Mouse (Mus musculus) liver, embryonic 11.5 days (tissue): ENCODE data around the gene A630095N17Rik. TPM values are rescaled to one million over a fixed set of nuclear protein-coding genes. Genes with fewer than 3 reads are reported as not detected.

Experiments used
- ATAC-seq: fragments of 200-750 bp; cut with Nextera tagmentation; replicated peaks from 2 replicates; pipeline ENCODE4 v1.8.0; 2017; ENCODE audit warnings: moderate number of reproducible peaks, mild to moderate bottlenecking, moderate TSS enrichment, moderate library complexity; ENCODE audit not compliant: low FRiP score
- DNase-seq: peaks from one replicate; pipeline ENCODE4 v3.0.0-alpha.2; 2017; ENCODE audit warnings: low spot score
- H3K27ac ChIP-seq: fragments of 300-500 bp; sonication (generic); 2 replicates; pipeline ENCODE4 v1.5.1; 2014; ENCODE audit warnings: mild to moderate bottlenecking, low read depth, low read length, control low read depth
- H3K27me3 ChIP-seq: fragments of 300-500 bp; sonication (generic); replicated peaks from 2 replicates; pipeline ENCODE4 v1.6.1; 2014; ENCODE audit warnings: low read length, mixed read lengths; ENCODE audit not compliant: control insufficient read depth, insufficient read depth
- H3K36me3 ChIP-seq: fragments of 300-500 bp; sonication (generic); 2 replicates; pipeline ENCODE4 v1.6.1; 2014; ENCODE audit warnings: mild to moderate bottlenecking, low read length, moderate library complexity, mixed read lengths; ENCODE audit not compliant: control insufficient read depth, insufficient read depth
- H3K4me1 ChIP-seq: fragments of 300-500 bp; sonication (generic); replicated peaks from 2 replicates; pipeline ENCODE4 v1.6.1; 2014; ENCODE audit warnings: low read length, mixed read lengths; ENCODE audit not compliant: control insufficient read depth, insufficient read depth
- H3K4me2 ChIP-seq: fragments of 300-500 bp; sonication (generic); 2 replicates; pipeline ENCODE4 v1.6.1; 2014; ENCODE audit warnings: mild to moderate bottlenecking, control low read depth, moderate library complexity
- H3K4me3 ChIP-seq: fragments of 300-500 bp; sonication (generic); 2 replicates; pipeline ENCODE4 v1.5.1; 2014; ENCODE audit warnings: low read depth, low read length, control low read depth
- H3K9ac ChIP-seq: fragments of 300-500 bp; sonication (generic); 2 replicates; pipeline ENCODE4 v1.6.1; 2014; ENCODE audit warnings: low read depth, low read length, control low read depth
- H3K9me3 ChIP-seq: fragments of 300-500 bp; sonication (generic); 2 replicates; pipeline ENCODE4 v1.6.1; 2016; ENCODE audit warnings: low read length, inconsistent platforms, mixed read lengths; ENCODE audit not compliant: control insufficient read depth
- WGBS: fragments of 180-500 bp; shearing (Covaris S2); extraction: QIAGEN DNeasy Blood & Tissue Kit; methylation state at CpG from one replicate; pipeline ENCODE4 v1.1.7; 2014; 5-methylcytosine and 5-hydroxymethylcytosine counted together
- polyA plus RNA-seq: library from polyadenylated mRNA; unstranded; fragments of >200 nt; fragmentation: Nextera tagmentation; extraction: Ambion mirVana; gene quantifications from 2 replicates; pipeline ENCODE4 v1.2.1, GENCODE M21; 2014

The A630095N17Rik gene
- polyA plus RNA-seq, 1 experiment from 2014 or later = not detected

GRCm38 (mm10) chr1:75213096-75213495, 18.8 kb downstream of the A630095N17Rik start:
- H3K4me3 ChIP-seq = peak overlapping the region; percentile 91
- H3K9me3 ChIP-seq = no peaks in the 10 kb centered on the region
- peak overlapping the region; percentile 100 for H3K4me2 ChIP-seq
- WGBS = 46% methylated on average over 7 of the region's 7 CpGs
- H3K36me3 ChIP-seq = peaks cover 31% of the 10 kb centered on the region
- DNase-seq (no peak), ATAC-seq (peak; percentile 9; the same call in 1 of the 2 replicates)
- H3K27ac ChIP-seq = peak overlapping the region; percentile 45; the same call in 1 of the 2 replicates
- H3K9ac ChIP-seq = no peak overlapping the region; the same call in 1 of the 2 replicates
- H3K4me1 ChIP-seq = peaks cover 70% of the 10 kb centered on the region
- H3K27me3 ChIP-seq = no peaks in the 10 kb centered on the region

- WGBS = 69% methylated on average over 4 of the region's 4 CpGs
- H3K4me1 ChIP-seq = peaks cover 68% of the 10 kb centered on the region
- H3K4me3 ChIP-seq = peak overlapping the region; percentile 91
- no peaks in the 10 kb centered on the region for H3K27me3 ChIP-seq
- H3K4me2 ChIP-seq = peak overlapping the region; percentile 100
- H3K9ac ChIP-seq = no peak overlapping the region; the same call in 1 of the 2 replicates
- ATAC-seq = no peak
- H3K9me3 ChIP-seq = no peaks in the 10 kb centered on the region
- peaks cover 31% of the 10 kb centered on the region for H3K36me3 ChIP-seq
- H3K27ac ChIP-seq = 0 out of 2 replicates have a peak overlapping the region, but pooled peaks have one; percentile 4
- DNase-seq = no peak
Measured at GRCm38 (mm10) chr1:75212542-75212941, 19.4 kb downstream of the A630095N17Rik start.

- ATAC-seq (no peak), DNase-seq (no peak)
- Histone ChIP-seq H3K4me1 (peaks cover 55% of the 10 kb centered on the region), H3K9me3 (no peaks in the 10 kb centered on the region), H3K4me3 (peak overlapping the region; percentile 91), H3K36me3 (peaks cover 29% of the 10 kb centered on the region), H3K4me2 (peak overlapping the region; percentile 100), H3K27ac (peak overlapping the region; percentile 65), H3K9ac (peak overlapping the region; percentile 88), H3K27me3 (no peaks in the 10 kb centered on the region)
- 8% methylated on average over 17 of the region's 17 CpGs for WGBS
Measured at GRCm38 (mm10) chr1:75211141-75211708, 20.7 kb downstream of the A630095N17Rik start.

- peak within 1 kb of the TSS; percentile 65 for H3K27ac ChIP-seq
Measured at GRCm38 (mm10) chr1:75210136-75211087, 21.5 kb downstream of the A630095N17Rik start, which contains the start of the genes Glb1l and Stk16. Gene Glb1l, minus strand, starts transcription at chr1:75210813. Gene Stk16, plus strand, starts transcription at chr1:75210838.

GRCm38 (mm10) chr1:75208967-75209678, 22.8 kb downstream of the A630095N17Rik start:
- peaks cover 15% of the 10 kb centered on the region for H3K36me3 ChIP-seq
- peak overlapping the region; percentile 66 for H3K9ac ChIP-seq
- H3K4me2 ChIP-seq = peak overlapping the region; percentile 100
- DNase-seq (no peak), ATAC-seq (no peak)
- peaks cover 40% of the 10 kb centered on the region for H3K4me1 ChIP-seq
- 20% methylated on average over 34 of the region's 34 CpGs for WGBS
- H3K27ac ChIP-seq = 0 out of 2 replicates have a peak overlapping the region, but pooled peaks have one; percentile 5
- H3K27me3 ChIP-seq = no peaks in the 10 kb centered on the region
- H3K9me3 ChIP-seq = no peaks in the 10 kb centered on the region
- peak overlapping the region; percentile 53 for H3K4me3 ChIP-seq

More at GRCm38 (mm10) chr1:75210136-75211087, 21.5 kb downstream of the A630095N17Rik start, which contains the start of the genes Glb1l and Stk16:
- peak within 1 kb of the TSS; percentile 91 for H3K4me3 ChIP-seq
- H3K9me3 ChIP-seq = no peaks in the 10 kb centered on the region
- DNase-seq (peak; percentile 96), ATAC-seq (peak; percentile 87)
- WGBS = 5% methylated on average over 42 of the region's 42 CpGs
- peaks cover 22% of the 10 kb centered on the region for H3K36me3 ChIP-seq
- no peaks in the 10 kb centered on the region for H3K27me3 ChIP-seq
- H3K4me1 ChIP-seq = peaks cover 48% of the 10 kb centered on the region
- peak within 1 kb of the TSS; percentile 88 for H3K9ac ChIP-seq
- peak within 1 kb of the TSS; percentile 100 for H3K4me2 ChIP-seq

GRCm38 (mm10) chr1:75201236-75201635, 30.7 kb downstream of the A630095N17Rik start:
- H3K9me3 ChIP-seq = no peaks in the 10 kb centered on the region
- no peaks in the 10 kb centered on the region for H3K4me1 ChIP-seq
- 87% methylated on average over 1 of the region's 1 CpGs for WGBS
- ATAC-seq (no peak), DNase-seq (no peak)
- H3K27me3 ChIP-seq = no peaks in the 10 kb centered on the region
- H3K4me3 ChIP-seq = no peak overlapping the region
- peaks cover 20% of the 10 kb centered on the region for H3K36me3 ChIP-seq
- H3K9ac ChIP-seq = no peak overlapping the region
- H3K4me2 ChIP-seq = no peak overlapping the region
- H3K27ac ChIP-seq = no peak overlapping the region

GRCm38 (mm10) chr1:75192452-75192851, 39.5 kb downstream of the A630095N17Rik start:
- WGBS = under 1% methylated on average over 19 of the region's 19 CpGs
- peaks cover 18% of the 10 kb centered on the region for H3K36me3 ChIP-seq
- DNase-seq = no peak

More at GRCm38 (mm10) chr1:75192452-75192851, 39.5 kb downstream of the A630095N17Rik start:
- H3K27me3 ChIP-seq = no peaks in the 10 kb centered on the region
- H3K4me3 ChIP-seq = peak overlapping the region; percentile 78
- peak overlapping the region; percentile 82 for H3K9ac ChIP-seq
- H3K27ac ChIP-seq = peak overlapping the region; percentile 92
- no peaks in the 10 kb centered on the region for H3K9me3 ChIP-seq
- peak; percentile 46; the same call in 1 of the 2 replicates for ATAC-seq
- peaks cover 14% of the 10 kb centered on the region; the same call in 1 of the 2 replicates for H3K4me1 ChIP-seq
- H3K4me2 ChIP-seq = peak overlapping the region; percentile 78
